Mouse (Mus musculus) lung, adult 2 months (tissue): Measurements from ENCODE around the gene Ccin. TPM values are rescaled to one million over a fixed set of nuclear protein-coding genes. Genes with fewer than 3 reads are reported as not detected.

Experiments
- DNase-seq: peaks from one replicate; pipeline ENCODE4 v3.0.0; 2022
- H3K4me1 ChIP-seq: fragments of 200-500 bp; 2 replicates; pipeline ENCODE4 v1.6.1; 2011; ENCODE audit warnings: low read length; ENCODE audit not compliant: control insufficient read depth, insufficient read depth
- H3K4me3 ChIP-seq: fragments of 200-500 bp; replicated peaks from 2 replicates; pipeline ENCODE3; 2011; ENCODE audit warnings: low read depth, mild to moderate bottlenecking, control low read depth, low read length; ENCODE audit errors: extremely low read depth
- CTCF ChIP-seq: fragments of 200-500 bp; IDR thresholded peaks from 2 replicates; pipeline ENCODE4 v1.5.1; 2011; ENCODE audit warnings: mild to moderate bottlenecking, low read length, control low read depth; ENCODE audit not compliant: insufficient read depth
- POLR2A ChIP-seq: fragments of 200-500 bp; IDR thresholded peaks from 2 replicates; pipeline ENCODE4 v1.6.1; 2011; ENCODE audit warnings: low read depth, mild to moderate bottlenecking, control low read depth, low read length, borderline replicate concordance; ENCODE audit errors: extremely low read depth
- WGBS: fragments of 180-500 bp; shearing (Covaris S2); methylation state at CpG from one replicate; pipeline ENCODE4 v1.1.7; 2018; 5-methylcytosine and 5-hydroxymethylcytosine counted together
- polyA plus RNA-seq: library from polyadenylated mRNA; depleted of rRNA; stranded (reverse); fragments of >200 nt; gene quantifications from 2 replicates; pipeline ENCODE4 v1.2.3, GENCODE M21; 2012

Gene Ccin
- polyA plus RNA-seq, 1 experiment: 0.14 TPM

GRCm38 (mm10) chr4:43982053-43982732, 1.1 kb upstream of the Ccin start:
- 1% methylated on average over 24 of the region's 24 CpGs for WGBS
- peaks cover 12% of the 10 kb centered on the region for H3K4me1 ChIP-seq
- DNase-seq: peak; percentile 94
- TF ChIP-seq CTCF (peak; percentile 74), POLR2A (no peak)
- peak overlapping the region; percentile 42 for H3K4me3 ChIP-seq

- peaks cover 11% of the 10 kb centered on the region for H3K4me1 ChIP-seq
- no peak for DNase-seq
- H3K4me3 ChIP-seq: no peak overlapping the region
- WGBS: 93% methylated on average over 22 of the region's 22 CpGs
- TF ChIP-seq POLR2A (no peak), CTCF (no peak)
These were observed 473 bp downstream of the Ccin start for GRCm38 (mm10) chr4:43983756-43984155.

DNA sequence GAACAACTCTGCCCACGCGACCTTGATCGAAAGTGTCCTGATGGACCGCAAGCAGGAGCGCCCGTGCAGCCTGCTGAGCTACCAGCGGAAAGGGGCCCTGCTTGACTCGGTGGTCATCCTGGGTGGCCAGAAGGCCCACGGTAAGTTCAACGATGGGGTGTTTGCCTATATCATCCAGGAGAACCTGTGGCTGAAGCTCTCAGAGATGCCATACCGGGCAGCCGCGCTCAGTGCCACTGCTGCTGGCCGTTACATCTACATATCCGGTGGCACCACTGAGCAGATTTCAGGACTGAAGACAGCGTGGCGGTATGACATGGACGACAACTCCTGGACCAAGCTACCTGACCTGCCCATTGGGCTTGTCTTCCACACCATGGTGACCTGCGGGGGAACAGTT, 1.0 kb downstream of the Ccin start:
- Histone ChIP-seq H3K4me3 (no peak overlapping the region), H3K4me1 (peaks cover 6% of the 10 kb centered on the region)
- DNase-seq: no peak
- WGBS: 92% methylated on average over 19 of the region's 19 CpGs
- TF ChIP-seq CTCF: no peak
- TF ChIP-seq POLR2A: no peak

DNA sequence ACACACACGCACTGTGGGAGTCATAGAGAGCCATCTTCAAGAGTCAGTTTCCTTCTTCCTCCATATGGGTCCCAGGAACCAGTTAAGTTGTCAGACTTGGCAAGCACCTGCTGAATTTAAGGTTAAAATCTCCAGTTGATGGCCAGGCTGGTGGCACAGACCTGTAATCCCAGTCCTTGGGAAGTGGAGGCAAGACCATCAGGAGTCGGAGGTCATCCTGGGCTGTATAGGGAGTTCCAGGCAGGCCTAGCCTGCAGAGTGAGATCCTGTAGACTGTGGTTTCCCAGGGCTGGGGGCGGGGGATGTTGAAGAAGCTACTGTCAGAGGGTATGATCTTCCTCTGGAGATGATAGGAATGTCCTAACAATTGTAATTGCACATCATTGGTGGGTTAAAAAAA, 5.7 kb downstream of the Ccin start:
- 92% methylated on average over 3 of the region's 3 CpGs for WGBS
- no peak for DNase-seq
- H3K4me1 ChIP-seq: no peaks in the 10 kb centered on the region
- TF ChIP-seq POLR2A (no peak), CTCF (no peak)
- H3K4me3 ChIP-seq: no peak overlapping the region

GRCm38 (mm10) chr4:43993072-43993471, 9.8 kb downstream of the Ccin start:
- no peak overlapping the region for H3K4me3 ChIP-seq
- whole genome bisulfite sequencing: 93% methylated on average over 11 of the region's 11 CpGs
- no peaks in the 10 kb centered on the region for H3K4me1 ChIP-seq
- no peak for DNase-seq
- TF ChIP-seq CTCF (no peak), POLR2A (no peak)

GRCm38 (mm10) chr4:43994342-43994741, 11.1 kb downstream of the Ccin start:
- 63% methylated on average over 2 of the region's 2 CpGs for WGBS
- TF ChIP-seq CTCF (no peak), POLR2A (no peak)
- DNase-seq: no peak
- Histone ChIP-seq H3K4me3 (no peak overlapping the region), H3K4me1 (no peaks in the 10 kb centered on the region)

GRCm38 (mm10) chr4:44003622-44004021, 20.3 kb downstream of the Ccin start:
- Histone ChIP-seq H3K4me1 (peaks cover 3% of the 10 kb centered on the region; the same call in 1 of the 2 replicates), H3K4me3 (no peak overlapping the region)
- DNase-seq: no peak
- TF ChIP-seq POLR2A (no peak), CTCF (no peak)
- WGBS: 43% methylated on average over 6 of the region's 6 CpGs

GRCm38 (mm10) chr4:44004126-44004525, 20.8 kb downstream of the Ccin start, which contains the start of gene Clta:
Clta (plus strand) TSS chr4:44004452.
- 57% methylated on average over 5 of the region's 5 CpGs for WGBS
- TF ChIP-seq CTCF (no peak), POLR2A (no peak)
- Histone ChIP-seq H3K4me1 (peaks cover 3% of the 10 kb centered on the region; the same call in 1 of the 2 replicates), H3K4me3 (no peak within 1 kb of the TSS)
- no peak for DNase-seq

- no peak for TF ChIP-seq CTCF
- TF ChIP-seq POLR2A: no peak
- DNase-seq: no peak
- WGBS: 74% methylated on average over 3 of the region's 3 CpGs
- Histone ChIP-seq H3K4me3 (no peak overlapping the region), H3K4me1 (peaks cover 3% of the 10 kb centered on the region; the same call in 1 of the 2 replicates)
These were observed 21.5 kb downstream of the Ccin start for GRCm38 (mm10) chr4:44004623-44005409.

DNA sequence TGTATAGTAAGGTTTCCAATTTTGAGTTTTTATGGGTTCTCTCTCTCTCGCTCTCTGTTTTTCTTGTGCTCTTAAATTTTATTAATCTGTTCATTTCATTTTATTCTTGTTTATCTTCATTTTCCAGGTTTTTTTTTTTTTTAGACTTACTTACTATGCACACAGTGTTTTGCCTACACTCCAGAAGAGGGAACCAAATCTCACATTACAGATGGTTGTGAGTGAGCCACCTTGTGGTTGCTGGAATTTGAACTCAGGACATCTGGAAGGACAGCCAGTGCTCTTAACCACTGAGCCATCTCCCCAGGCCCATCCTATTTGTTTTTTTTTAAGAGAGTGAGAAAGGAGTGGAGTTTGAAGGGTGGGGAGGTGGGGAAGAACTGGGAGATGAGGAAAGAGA, 26.9 kb downstream of the Ccin start:
- H3K4me3 ChIP-seq: no peak overlapping the region
- 92% methylated on average over 1 of the region's 1 CpGs for WGBS
- no peak for DNase-seq
- no peak for TF ChIP-seq CTCF
- no peak for TF ChIP-seq POLR2A
- peaks cover 7% of the 10 kb centered on the region for H3K4me1 ChIP-seq

DNA sequence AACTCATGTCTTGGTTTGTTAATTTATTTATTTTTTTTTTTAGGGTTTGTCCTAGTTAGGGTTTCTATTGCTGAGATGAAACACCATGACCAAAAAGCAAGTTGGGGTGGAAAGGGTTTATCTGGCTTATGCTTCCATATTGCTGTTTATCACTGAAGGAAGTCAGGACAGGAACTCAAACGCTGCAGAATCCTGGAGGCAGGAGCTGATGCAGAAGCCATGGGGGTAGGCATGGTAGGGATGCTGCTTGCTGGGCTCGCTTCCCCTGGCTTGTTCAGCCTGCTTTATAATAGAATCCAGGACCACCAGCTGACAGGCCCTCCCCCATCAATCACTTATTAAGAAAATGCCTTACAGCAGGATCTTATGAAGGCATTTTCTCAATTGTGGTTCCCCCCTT, 27.6 kb downstream of the Ccin start:
- no peak for DNase-seq
- Histone ChIP-seq H3K4me1 (peaks cover 7% of the 10 kb centered on the region), H3K4me3 (no peak overlapping the region)
- no peak for TF ChIP-seq POLR2A
- TF ChIP-seq CTCF: no peak
- 47% methylated on average over 2 of the region's 2 CpGs for WGBS
